Mouse (Mus musculus): ENCODE results near the gene Rbms3.
A peak's percentile ranks its signal among the peaks of the same experiment; 100 is the strongest.

The Rbms3 gene

GRCm38 (mm10) chr9:117484396-117484795 is 145.3 kb downstream of the Rbms3 start:
- no peak for DNase-seq (ENCODE audit: extremely low spot score)

DNA sequence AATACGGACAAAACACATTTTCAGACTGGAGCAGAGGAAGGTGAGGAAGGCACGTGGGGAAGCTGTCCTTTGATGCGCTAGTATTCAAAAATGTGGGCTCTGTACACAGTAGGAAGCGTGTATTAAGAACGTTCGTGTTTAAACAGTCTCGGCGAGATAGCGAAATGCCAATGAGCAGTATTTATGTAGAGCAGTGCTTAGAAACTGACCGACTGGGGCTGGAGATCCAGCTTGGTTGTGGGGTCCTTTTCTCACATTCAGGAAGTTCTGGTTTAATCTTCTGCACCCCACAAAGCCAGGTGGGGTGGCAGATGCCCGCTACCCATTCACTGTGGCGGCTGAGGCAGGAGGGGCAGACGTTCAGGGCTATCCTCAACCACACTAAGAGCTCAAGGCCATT is 153.0 kb downstream of the Rbms3 start:
- no peak for DNase-seq (ENCODE audit: extremely low spot score)

DNA sequence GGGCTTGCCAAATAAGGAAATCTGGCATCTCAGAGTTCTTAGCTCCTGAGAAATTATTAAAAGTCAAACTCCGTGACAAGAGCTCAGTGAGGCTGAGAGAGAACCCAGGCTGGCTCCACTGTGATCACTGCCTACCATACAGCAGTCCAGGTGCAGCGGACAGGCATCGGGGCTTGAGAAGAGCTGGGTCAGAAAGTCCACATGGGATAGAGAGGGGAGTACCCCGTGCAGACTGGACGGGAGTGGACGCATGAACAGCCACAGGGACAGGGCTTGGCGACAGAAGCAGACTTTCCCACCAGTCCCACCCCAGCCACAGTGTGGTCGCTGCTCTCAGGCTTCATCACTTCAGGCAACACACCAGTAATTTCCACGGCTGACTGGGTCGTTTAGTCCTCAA is 176.9 kb downstream of the Rbms3 start:
- no peak for DNase-seq (ENCODE audit: extremely low spot score)

GRCm38 (mm10) chr9:117442611-117443010 is 187.1 kb downstream of the Rbms3 start:
- no peak for DNase-seq (ENCODE audit: extremely low spot score)

DNA sequence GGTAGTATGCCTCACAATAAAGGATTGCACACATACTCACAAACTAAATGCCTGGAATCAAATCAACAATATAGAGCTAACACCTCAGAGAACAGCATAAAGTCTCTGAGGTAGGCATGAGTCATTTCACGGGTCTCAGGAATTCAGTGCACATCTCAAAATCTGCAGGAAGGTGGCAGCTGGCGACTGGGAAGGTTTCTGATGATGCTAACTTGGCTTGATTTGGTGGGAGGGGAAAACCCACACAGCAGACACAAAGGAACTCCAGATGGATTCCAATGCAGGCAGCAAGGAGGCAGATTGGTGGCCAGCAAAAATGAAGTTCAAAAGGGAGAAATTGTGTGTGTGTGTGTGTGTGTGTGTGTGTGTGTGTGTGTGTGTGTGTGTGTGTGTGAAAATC is 193.9 kb downstream of the Rbms3 start:
- DNase-seq (ENCODE audit: extremely low spot score) = no peak

GRCm38 (mm10) chr9:117430670-117431069 is 199.0 kb downstream of the Rbms3 start:
- DNase-seq (ENCODE audit: extremely low spot score) = no peak

GRCm38 (mm10) chr9:117429217-117430105 is 200.3 kb downstream of the Rbms3 start:
- DNase-seq (ENCODE audit: extremely low spot score) = no peak

DNA sequence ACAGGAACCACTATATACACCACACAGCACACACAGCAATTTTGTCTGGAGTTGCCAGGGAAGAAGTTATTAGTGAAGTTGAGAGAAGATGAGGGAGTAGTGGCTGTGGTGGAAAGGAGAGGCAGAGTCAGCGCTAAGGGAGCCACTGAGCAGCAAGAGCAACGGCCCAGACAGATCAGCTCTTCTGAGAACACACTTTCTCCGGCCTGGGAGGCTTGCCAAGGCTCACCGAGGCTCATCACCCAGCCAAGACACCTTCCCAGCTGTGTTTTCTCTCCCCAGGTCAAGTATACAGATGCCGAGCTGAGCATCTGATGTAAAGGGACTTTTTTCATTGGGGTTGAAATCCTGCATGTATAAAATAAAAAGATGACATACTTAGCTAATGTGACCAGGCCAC is 206.5 kb downstream of the Rbms3 start:
- DNase-seq (ENCODE audit: extremely low spot score) = no peak

- DNase-seq (ENCODE audit: extremely low spot score) = no peak
Observed at GRCm38 (mm10) chr9:117419874-117420485, 209.7 kb downstream of the Rbms3 start.

DNA sequence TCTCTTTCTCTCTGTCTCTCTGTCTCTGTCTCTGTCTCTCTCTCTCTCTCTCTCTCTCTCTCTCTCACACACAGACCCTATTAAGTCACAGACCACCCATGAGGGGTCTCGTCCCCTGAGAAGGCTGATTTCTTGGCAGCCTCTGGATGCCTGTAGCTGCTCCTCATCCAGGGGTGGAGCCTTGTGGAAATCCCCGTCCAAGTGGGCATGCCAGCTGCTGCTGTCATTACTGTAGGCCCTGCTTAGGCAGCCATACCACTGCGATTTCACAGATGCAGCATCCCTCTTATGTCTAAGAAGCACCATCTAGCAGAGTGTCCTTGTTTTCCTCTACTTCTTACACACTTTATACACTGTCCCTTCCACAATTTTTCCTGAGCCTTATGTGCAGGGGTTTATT is 216.5 kb downstream of the Rbms3 start:
- no peak for DNase-seq (ENCODE audit: extremely low spot score)

DNA sequence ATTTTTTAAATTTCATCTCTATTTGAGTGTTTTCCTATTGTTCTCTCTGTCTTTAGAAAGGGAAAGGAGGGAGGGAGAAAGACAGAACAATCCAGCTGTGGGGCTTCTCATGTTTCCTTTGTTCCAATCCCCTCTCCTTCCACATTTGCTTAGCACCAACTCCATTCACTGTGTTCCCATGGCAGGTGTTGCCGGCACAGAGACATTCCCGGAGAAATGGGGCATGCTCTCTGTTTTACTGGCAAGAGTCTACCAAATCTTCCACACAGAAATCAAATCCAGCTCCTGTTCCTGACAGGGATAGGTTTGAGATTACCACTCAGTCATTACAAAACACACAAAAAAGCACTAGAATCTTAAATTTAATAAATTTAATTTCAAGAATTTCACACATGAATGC is 217.1 kb downstream of the Rbms3 start:
- DNase-seq (ENCODE audit: extremely low spot score) = no peak

DNA sequence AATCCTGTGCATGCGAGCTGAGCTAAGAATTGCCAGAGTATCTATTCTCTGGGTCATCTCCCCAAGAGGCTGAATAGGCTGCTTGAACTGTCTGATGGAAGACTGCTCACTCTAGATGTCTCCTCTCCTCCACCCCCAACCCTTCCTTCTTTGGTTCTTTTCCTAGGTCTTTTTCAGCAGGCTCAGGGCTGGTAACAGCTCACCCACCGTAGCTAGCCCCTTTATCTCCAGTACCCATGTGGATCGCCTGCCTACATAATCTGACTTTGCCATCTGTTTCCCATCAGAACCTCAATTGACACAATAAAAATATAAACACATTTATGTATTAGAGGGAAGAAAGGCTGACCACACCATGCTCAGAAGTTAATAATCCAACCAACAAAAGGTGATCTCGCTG is 225.1 kb downstream of the Rbms3 start:
- DNase-seq (ENCODE audit: extremely low spot score) = no peak

- no peak for DNase-seq (ENCODE audit: extremely low spot score)
Observed at GRCm38 (mm10) chr9:117400262-117400671, 229.4 kb downstream of the Rbms3 start.

DNA sequence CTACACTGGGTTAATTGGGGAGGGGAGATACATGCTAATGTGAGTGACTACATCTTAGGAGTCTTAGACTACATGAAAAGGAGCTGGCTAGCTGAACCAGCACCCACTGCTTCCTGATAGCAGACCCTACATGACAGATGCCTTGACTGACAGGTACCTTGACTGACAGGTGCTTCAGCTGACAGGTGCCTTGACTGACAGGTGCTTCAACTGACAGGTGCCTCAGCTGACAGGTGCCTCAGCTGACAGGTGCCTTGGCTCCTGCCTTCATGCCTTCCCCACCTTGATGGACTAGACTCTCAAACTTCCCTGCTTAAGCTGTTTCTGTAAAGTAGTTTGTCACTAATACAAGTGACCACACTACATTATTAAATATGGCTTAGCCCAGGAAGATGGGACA is 232.6 kb downstream of the Rbms3 start:
- no peak for DNase-seq (ENCODE audit: extremely low spot score)

- DNase-seq (ENCODE audit: extremely low spot score) = no peak
Observed at GRCm38 (mm10) chr9:117396586-117396985, 233.1 kb downstream of the Rbms3 start.

DNA sequence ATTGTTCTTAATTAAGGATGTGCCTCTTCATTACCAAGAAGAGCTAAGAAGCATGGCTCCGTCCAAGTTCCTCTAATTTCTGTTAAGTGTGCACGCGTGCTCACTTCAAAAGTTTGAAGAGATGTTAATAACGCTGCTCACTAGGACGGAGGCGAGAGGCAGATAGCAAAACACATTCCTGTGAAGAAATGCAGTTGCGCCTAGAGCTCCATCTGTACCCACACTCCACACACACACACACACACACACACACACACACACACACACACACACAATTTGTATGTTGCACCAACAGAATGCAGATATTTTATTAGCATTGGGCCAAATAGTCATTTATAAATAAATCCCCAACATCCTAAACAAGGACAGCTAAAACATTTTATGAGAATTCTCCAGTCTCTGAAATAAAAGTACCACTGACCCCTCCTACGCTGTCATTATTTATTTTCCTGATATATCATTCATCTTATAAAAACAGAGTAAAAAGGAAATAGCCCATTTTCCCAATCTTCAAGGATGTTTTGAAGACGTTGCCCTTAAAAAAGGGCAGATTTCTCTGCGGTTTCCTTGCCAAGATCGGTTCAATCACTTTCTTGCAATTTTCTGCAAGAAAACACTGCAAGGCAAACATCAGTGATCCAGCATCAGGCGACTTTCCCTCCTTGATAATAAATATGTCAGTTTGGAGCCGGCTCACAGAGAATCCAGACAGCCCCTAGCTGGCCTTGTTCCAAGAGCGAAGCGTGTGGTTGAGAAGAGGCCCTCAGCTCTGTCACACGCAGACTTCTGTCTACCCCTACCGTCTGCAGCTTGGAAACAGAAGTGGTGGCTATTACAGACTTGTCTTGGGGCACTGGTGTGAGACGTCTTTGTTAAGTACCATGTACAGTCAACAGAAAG is 235.8 kb downstream of the Rbms3 start:
- no peak for DNase-seq (ENCODE audit: extremely low spot score)

GRCm38 (mm10) chr9:117388024-117388423 is 241.7 kb downstream of the Rbms3 start:
- DNase-seq (ENCODE audit: extremely low spot score) = no peak

- DNase-seq (ENCODE audit: extremely low spot score) = no peak
Observed at GRCm38 (mm10) chr9:117380876-117381275, 248.8 kb downstream of the Rbms3 start.

- peak; percentile 42 for DNase-seq (ENCODE audit: extremely low spot score)
Observed at GRCm38 (mm10) chr9:117380076-117380475, 249.6 kb downstream of the Rbms3 start.

DNA sequence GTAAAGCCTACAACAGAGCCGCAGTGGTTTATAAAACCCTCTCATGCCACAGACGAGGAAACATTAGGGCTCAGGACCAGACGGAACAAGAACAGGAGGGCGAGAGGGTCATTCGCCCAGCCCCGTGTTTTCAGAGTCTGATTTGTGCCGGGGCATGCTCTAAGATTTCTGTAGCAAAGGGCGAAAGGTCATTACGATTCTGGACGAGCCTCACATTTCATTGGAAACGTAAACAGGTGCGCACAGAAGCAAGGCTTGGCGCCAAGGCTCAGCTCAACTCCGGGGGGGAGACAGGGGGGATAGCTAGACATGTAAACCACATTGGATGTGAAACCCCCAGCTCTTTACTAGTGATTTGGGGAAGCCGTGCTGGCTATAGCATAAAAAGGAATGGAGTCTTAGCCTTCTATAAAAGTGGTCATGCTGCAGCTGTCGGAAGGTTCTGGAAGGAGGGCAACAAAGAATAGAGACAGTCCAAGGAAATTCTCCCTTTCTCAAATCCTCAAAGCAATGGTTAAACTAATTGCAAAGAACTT is 250.2 kb downstream of the Rbms3 start:
- DNase-seq (ENCODE audit: extremely low spot score) = no peak

GRCm38 (mm10) chr9:117378131-117378890 is 251.4 kb downstream of the Rbms3 start:
- DNase-seq (ENCODE audit: extremely low spot score) = no peak
